Mouse (Mus musculus): Measurements from ENCODE around the gene Tsn. TPM values are rescaled to one million over a fixed set of nuclear protein-coding genes. Genes with fewer than 3 reads are reported as not detected.

Tsn gene
- polyA plus RNA-seq (2012; rRNA removed) = 34.8 and 41.7 TPM in 2 replicates

GRCm38 (mm10) chr1:118311622-118312326 lies at the start of gene Tsn:
Tsn (minus strand) TSS chr1:118311739.
- no peak for DNase-seq (ENCODE audit: low read depth)

DNA sequence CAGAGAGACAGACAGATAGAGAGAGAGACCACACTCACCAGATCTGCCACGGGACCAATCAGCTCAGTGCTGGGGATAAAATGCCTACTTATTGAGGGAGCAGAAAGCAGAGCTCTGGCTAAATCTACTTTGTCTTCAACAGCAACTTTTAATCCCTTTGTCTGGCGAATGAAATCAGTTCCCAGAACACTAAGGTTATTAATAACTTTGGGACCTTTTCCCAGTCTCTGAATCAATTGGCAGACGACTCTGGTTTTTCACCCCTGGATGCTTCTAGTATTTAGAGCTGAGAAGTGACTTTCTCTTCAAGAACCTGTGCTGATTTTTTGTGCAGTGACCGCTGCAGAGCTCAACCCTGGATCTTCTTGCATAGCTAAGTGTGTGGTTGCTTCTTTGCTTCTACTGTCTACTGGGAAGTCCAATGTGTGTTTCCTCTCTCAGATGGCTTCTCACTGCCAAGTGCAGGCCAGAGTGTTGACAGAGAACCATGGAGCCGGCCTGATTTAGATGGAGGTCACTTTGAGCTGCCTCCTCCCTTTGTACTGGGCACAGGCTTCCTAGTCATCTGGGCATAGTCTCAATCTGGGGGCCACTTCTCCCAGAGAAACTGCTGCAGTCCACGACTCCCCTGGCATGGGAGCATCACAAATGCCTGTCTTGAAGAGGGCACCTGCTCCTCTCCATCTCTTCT lies 47.7 kb upstream of the Tsn start:
- DNase-seq (ENCODE audit: low read depth) = no peak

DNA sequence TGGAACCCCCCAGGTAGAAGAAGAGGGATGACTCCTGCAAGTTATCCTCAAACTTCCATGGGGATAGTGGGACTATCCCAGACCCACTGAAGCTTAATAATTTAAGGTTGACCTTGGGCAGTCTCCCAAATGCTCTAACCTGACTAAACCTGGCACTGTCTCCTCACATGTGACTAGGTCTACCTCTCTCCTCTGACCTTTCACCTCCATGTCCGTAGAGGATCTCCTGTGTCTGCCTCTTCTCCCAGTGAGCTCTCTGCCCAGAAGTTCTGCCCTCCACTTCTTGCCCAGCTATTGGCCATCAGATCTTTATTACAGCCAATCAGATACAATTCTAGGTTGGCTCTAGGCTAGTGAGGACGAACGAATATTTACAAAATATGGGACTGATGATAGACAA lies 38.4 kb upstream of the Tsn start:
- no peak for DNase-seq (ENCODE audit: low read depth)

DNA sequence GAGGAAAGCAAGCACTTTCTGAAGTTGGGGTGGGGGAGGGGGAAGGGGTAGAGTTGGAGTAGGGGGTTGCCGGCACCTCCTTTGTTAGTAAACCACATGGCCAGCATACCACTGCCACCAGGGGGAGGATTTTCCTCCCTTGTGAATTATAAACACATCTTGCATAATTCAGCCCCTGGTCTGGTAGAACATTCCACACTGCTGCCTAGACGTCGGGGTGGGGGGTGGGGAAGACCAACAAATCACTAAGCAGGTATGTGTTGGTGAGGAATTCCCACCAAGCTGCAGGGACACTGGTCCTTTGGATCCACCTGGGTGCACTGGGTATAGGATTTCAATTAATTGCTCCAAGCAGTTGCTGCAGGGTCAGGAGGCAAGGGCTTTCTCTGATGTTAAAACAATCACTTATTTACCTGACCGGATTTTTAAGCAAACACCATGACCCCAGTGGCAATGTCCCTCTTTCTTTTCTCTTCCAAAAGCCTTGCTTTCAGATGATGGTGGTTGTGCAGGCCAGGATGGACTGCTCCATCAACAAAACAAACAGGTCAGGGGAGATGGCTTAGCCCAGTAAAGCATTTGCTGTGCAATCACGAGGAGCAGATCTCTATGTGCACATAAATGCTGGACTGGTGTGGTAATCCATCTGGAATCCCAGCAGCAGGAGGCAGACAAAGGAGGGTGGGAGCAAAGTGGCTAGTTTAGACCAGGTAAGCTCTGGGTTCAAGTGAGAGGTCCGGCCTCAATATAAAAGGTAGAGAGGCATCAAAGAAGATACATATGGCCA lies 32.3 kb upstream of the Tsn start:
- no peak for DNase-seq (ENCODE audit: low read depth)

GRCm38 (mm10) chr1:118337921-118338320 lies 26.4 kb upstream of the Tsn start:
- no peak for DNase-seq (ENCODE audit: low read depth)

- no peak for DNase-seq (ENCODE audit: low read depth)
These were observed 24.3 kb upstream of the Tsn start for GRCm38 (mm10) chr1:118335847-118336246.

- no peak for DNase-seq (ENCODE audit: low read depth)
These were observed 23.5 kb upstream of the Tsn start for GRCm38 (mm10) chr1:118334749-118335713.

DNA sequence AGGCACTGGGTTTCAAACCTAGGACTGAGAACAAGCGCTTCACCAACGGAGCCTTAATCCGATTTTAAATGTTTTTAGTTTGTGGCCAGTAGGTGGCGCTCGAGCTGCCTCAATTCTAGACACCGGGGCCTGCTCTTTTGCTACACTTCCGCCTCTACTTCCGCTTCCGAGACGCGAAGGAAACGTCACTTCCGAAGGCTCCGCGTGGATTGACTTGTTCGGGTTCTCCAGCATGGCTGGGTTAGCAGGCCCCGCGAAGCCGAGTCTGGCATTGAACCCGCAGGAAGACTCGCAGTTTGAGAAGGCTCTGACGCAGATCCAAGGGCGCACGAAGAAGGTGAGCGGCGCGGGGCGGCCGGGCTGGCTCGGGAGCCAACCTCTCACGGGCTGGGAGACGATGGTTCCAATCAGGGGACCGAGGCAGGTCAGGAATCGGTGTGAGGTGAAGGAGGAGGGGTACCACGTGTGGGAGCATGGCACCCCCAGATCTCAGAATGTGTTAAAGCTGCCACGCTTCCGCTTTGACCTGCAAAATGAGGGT lies 10.2 kb upstream of the Tsn start, which contains the start of gene Nifk:
Nifk (plus strand) TSS at position 179 of the 541 bp plus-strand sequence.
- DNase-seq (ENCODE audit: low read depth) = no peak

DNA sequence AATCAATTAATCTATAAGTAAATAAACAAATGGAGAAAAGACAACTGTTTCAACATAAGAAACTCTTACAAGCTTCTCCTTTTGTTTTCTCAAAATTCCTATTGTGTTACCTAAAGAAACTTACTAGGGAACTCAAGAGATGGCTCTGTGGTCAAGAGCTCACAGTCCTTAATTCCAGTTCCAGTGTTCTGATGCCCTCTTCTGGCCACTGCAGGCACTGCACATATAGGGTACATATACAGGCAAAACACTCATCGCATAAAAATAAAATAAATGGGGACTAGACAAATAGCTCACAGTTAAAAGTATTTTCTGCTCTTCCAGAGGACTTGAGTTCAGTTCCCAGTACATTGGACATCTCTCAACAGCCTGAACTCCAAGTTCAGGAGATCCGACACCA lies 9.2 kb upstream of the Tsn start:
- DNase-seq (ENCODE audit: low read depth) = no peak

- DNase-seq (ENCODE audit: low read depth) = no peak
These were observed 538 bp downstream of the Tsn start for GRCm38 (mm10) chr1:118310780-118311621.

GRCm38 (mm10) chr1:118297719-118298118 lies 13.8 kb downstream of the Tsn start:
- no peak for DNase-seq (ENCODE audit: low read depth)

GRCm38 (mm10) chr1:118296673-118297072 lies 14.9 kb downstream of the Tsn start:
- DNase-seq (ENCODE audit: low read depth) = peak; percentile 62

DNA sequence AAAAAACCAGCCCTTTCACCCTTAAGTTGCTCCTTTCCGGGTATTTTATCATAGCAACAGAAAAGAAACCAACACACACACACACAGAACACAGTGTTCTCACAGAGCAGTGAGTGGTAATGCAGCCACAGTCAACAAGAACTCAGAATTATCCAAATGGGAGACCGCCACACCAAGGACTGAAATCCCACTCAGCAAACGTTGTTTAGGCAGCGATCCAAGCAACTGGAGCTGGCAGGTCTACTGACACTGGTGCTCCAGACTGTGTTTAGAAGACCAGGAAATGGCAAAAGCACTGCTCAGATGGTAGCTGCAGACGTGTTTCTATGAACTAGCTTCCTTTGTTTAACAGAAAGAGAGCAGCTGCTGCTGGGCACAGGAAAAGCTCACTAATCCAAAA lies 16.7 kb downstream of the Tsn start:
- DNase-seq (ENCODE audit: low read depth) = no peak

DNA sequence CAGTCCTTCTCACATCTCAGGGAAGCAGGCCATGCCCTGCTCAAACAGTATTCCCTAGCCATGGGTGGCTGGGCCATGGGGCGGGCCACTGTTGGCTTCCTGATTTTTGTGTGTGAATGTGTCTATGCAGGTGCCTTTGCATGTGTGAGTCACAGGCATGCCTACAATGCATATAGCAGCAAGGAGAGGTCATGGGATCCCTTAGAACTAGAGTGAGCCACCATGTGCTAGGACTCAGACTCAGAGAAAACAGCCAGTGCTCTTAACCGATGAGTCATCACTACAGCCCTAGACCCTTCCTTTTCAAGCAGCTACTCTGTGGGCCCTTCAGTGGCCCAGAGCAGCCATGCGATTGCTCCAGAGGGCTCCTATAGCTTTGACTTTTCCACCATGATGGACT lies 17.3 kb downstream of the Tsn start:
- DNase-seq (ENCODE audit: low read depth) = no peak

GRCm38 (mm10) chr1:118292291-118292690 lies 19.2 kb downstream of the Tsn start:
- no peak for DNase-seq (ENCODE audit: low read depth)

DNA sequence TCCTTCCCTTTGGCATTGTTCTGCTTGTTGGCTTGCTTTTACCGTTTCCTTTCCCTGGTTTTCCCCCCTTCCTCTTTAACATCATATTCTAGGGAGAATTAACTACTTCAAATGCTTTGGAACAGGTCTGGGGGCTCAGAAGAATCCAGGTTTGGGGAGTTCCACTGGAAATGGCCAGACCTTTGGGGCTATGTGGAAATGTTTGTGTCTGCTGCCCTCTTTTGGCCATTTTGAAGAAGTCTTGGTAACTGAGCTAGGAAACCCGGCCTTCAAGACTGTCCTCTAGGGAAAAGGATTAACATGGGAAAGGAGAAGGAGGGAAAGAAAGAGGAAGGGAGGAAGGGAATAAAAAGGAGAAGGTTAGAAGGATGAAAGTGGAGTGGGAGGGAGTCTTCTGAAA lies 36.4 kb downstream of the Tsn start:
- DNase-seq (ENCODE audit: low read depth) = no peak

DNA sequence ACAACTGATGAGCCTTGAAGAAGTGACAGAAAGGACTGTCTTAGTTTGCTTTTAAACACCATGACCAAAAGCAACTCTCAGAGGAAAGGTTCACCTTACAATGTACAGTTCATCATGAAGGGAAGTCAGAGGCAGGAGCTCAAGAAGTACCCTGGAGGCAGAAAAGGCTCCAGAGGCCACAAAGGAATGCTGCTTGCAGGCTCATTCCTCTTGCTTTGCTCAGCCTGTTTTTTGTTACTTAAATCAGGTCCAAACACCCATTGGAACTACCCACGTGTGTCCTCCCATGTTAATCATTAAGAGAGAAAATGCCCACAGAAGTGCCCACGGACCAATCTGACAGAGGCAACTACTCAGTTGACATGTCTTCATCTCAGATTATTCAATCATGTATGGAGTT lies 59.6 kb downstream of the Tsn start:
- DNase-seq (ENCODE audit: low read depth) = no peak
